Mouse (Mus musculus): ENCODE results near the gene A730061H03Rik.

DNA sequence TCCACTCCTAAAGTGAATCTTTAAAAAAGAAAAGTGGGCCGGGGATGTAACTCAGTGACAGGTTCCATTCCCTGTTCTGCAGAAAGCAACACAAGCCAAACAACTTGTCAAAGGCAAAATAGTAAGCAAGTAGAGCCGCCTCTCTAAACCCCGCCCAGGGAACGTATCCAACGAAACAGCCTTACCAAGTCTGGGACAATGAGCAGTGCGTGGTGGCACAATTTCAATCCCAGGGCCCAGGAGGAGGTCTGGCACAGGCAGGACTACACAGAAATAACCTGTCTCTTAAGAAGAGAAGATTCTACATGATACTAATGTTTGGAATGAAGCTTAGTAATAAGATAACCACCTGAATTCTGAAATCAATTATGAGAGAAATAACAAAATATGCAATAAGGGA, 10.0 kb downstream of the A730061H03Rik start:
- TF ChIP-seq POLR2A (IDR thresholded peaks at IDR 0.05; ENCODE audit: control insufficient read depth, low read depth, low read length) (no peak), CTCF (IDR thresholded peaks at IDR 0.05; ENCODE audit: control insufficient read depth, insufficient read depth, insufficient replicate concordance, low read depth, low read length) (no peak)

All from testis, adult 2 months (tissue).